Mouse (Mus musculus): ENCODE data around the gene Chd8. TPM values are rescaled to one million over a fixed set of nuclear protein-coding genes. Genes with fewer than 3 reads are reported as not detected.

Gene Chd8
- polyA plus RNA-seq, 1 experiment from 2014 or later = 40.1 TPM

GRCm38 (mm10) chr14:52199412-52199811, 58.2 kb downstream of the Chd8 start:
- no peak for DNase-seq (ENCODE audit: low spot score)

GRCm38 (mm10) chr14:52198141-52198540, 59.4 kb downstream of the Chd8 start:
- peak; percentile 3 for DNase-seq (ENCODE audit: low spot score)

DNA sequence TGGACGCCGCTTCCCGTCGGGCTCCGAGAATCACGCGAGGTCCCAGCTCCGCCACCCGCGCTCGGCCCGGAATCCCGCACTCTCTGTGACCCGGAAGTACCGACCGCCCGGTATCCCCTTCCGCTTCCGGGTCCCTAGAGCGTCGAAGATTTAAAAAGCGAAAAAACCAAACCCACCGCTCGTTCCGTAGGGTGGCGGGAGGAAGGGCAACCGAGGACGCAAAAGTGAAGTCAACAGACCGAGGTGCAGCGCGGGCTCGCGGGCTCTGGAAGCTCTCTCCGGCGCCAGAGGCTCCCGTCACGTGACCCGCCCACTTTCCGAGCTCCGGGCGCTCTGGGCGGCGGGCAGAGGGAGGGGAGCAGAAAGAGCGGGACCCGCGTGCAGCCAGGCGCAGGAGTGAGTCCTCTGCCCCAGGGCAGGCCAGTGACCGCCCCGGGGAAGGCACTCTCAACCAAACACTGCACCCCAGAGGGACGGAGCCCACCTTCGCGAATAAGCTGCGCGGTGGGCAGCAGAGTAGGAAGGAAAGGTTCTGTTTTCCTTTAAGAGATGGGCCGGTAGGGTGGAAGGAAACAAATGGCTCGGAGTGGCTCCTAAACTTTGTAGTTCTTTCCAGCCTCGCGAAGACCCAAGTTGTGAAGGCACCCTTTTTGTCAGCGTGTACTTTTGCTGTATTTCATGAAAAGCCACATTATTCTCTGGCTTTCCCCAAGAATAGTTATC, 60.3 kb downstream of the Chd8 start, which contains the start of gene Supt16:
Supt16 (minus strand) TSS at position 261 of the 723 bp plus-strand sequence.
- DNase-seq (ENCODE audit: low spot score) = peak; percentile 84

- peak; percentile 10 for DNase-seq (ENCODE audit: low spot score)
Observed at GRCm38 (mm10) chr14:52196230-52197155, 61.1 kb downstream of the Chd8 start.

- DNase-seq (ENCODE audit: low spot score) = peak; percentile 64
Observed at GRCm38 (mm10) chr14:52195691-52196090, 61.9 kb downstream of the Chd8 start.

- DNase-seq (ENCODE audit: low spot score) = peak; percentile 64
Observed at GRCm38 (mm10) chr14:52190740-52191359, 66.7 kb downstream of the Chd8 start.

GRCm38 (mm10) chr14:52189519-52189918, 68.1 kb downstream of the Chd8 start:
- DNase-seq (ENCODE audit: low spot score) = peak; percentile 9

DNA sequence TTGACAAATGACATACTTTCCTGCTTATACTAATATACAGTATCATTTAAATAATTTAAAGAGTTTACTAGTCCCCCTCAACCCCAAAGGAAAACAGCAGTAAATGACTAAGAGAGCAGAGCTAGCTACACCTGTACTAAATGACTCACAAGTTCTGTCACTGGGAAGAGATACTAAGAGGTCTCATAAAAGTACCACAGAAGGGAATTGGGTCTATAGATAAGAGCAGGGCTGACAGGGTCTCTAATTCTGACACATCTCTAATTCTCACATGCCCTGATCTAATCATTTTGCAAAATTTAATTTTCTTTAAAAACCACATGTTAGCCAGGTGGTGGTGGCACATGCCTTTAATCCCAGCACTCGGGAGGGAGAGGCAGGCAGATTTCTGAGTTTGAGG, 68.8 kb downstream of the Chd8 start:
- DNase-seq (ENCODE audit: low spot score) = no peak

DNA sequence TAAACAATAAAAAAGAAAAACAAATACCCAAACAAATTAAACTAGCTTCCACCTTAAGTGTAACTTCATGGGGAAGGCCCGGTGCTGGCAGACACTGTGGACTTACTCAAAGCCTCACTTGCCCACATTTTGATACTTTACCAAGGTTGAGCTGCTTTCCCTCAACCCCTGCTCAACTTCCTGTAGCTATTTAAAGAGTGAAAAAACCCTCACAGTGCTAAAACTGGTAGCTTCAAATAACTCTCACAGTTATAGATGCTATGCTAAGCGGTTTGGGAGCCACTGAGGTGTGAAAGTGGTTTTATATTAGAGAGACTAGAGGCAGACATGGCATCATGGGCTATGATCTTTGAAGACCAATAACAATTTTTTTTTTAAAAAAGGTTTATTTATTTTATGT, 91.0 kb downstream of the Chd8 start:
- DNase-seq (ENCODE audit: low spot score) = no peak

DNA sequence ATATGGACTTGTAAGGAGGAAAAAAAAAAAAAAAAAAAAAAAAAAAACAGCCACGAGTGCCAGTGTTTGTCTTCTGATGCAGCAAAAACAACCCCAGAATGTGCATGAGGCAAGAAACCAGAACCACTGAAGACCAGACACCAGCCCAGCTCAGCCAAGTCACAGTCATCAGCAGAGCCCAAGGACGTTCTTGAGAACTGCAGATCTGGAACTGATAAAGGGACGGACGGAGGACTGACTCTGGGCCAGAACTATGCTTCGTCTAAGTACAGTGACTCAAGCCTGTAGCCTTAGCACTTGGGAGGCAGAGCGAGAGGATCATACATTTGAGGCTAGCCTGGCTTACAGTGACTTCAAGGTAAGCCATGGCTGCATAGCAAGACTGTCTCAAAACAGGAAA, 96.7 kb downstream of the Chd8 start:
- DNase-seq (ENCODE audit: low spot score) = no peak

GRCm38 (mm10) chr14:52155008-52155407, 102.6 kb downstream of the Chd8 start:
- no peak for DNase-seq (ENCODE audit: low spot score)

DNA sequence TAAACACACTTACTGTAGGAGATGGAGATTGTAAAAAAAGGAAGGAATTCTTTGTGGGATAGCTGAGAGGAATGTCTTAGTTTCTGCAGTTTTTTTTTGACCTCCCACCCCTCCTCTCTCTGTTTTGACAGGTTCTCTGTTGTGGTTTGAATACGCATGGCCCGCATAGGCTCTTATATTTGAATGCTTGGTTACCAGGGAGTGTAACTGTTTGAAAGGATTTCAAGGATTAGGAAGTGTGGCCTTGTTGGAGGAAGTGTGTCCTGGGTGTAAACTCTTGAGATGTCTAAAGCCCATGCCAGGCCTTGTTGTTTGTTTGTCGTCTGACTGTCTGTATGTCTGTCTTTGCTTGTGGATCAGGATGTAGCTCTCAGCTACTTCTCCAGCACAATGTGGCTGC, 105.0 kb downstream of the Chd8 start:
- no peak for DNase-seq (ENCODE audit: low spot score)

- DNase-seq (ENCODE audit: low spot score) = no peak
Observed at GRCm38 (mm10) chr14:52152179-52152578, 105.4 kb downstream of the Chd8 start.

DNA sequence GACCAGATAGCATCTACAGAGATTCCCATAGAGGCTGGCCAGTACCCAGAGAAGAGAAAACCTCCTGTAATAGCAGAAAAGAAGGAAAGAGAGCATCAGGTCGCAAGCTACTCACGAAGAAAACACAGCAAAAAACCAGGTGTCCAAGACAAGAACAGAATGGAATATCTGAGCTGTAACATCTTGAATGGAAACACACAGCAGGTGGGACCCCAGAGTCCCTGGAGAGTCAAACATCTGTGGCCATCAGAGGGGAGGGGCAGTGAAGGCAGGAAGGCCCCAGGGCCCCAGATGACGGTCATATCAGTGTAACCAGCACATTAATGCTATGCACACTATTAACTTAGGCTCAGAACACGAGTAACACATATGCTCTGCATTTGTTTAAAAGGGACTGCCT, 107.7 kb downstream of the Chd8 start:
- no peak for DNase-seq (ENCODE audit: low spot score)

Other genes starting within 250 kb of the Chd8 start
- gene Tmem253, start 242.1 kb downstream of the Chd8 start, polyA plus RNA-seq (2015; fragmentation: Nextera tagmentation; extraction: Ambion mirVana) = 0.90 and 1.5 TPM in 2 replicates
- gene Zfp219, start 237.0 kb downstream of the Chd8 start, polyA plus RNA-seq (2015; fragmentation: Nextera tagmentation; extraction: Ambion mirVana) = 40.7 and 44.5 TPM in 2 replicates
- not detected in 2 replicates for gene Olfr221, start 215.3 kb downstream of the Chd8 start, polyA plus RNA-seq (2015; fragmentation: Nextera tagmentation; extraction: Ambion mirVana)
- gene Hnrnpc, start 153.8 kb downstream of the Chd8 start, polyA plus RNA-seq (2015; fragmentation: Nextera tagmentation; extraction: Ambion mirVana) = 536 and 645 TPM in 2 replicates
- 87.6 and 94.0 TPM in 2 replicates for gene Rpgrip1, start 147.1 kb downstream of the Chd8 start, polyA plus RNA-seq (2015; fragmentation: Nextera tagmentation; extraction: Ambion mirVana)
- gene Supt16, start 60.4 kb downstream of the Chd8 start, polyA plus RNA-seq (2015; fragmentation: Nextera tagmentation; extraction: Ambion mirVana) = 58.9 and 64.1 TPM in 2 replicates
- gene Tox4, start 21.4 kb upstream of the Chd8 start, polyA plus RNA-seq (2015; fragmentation: Nextera tagmentation; extraction: Ambion mirVana) = 45.0 and 46.0 TPM in 2 replicates
- 10.9 and 13.2 TPM in 2 replicates for gene Rab2b, start 21.8 kb upstream of the Chd8 start, polyA plus RNA-seq (2015; fragmentation: Nextera tagmentation; extraction: Ambion mirVana)
- gene Mettl3, start 47.3 kb upstream of the Chd8 start, polyA plus RNA-seq (2015; fragmentation: Nextera tagmentation; extraction: Ambion mirVana) = 33.9 and 37.6 TPM in 2 replicates
- gene Sall2, start 71.0 kb upstream of the Chd8 start, polyA plus RNA-seq (2015; fragmentation: Nextera tagmentation; extraction: Ambion mirVana) = 6.2 and 7.3 TPM in 2 replicates
- gene Olfr1513, start 98.6 kb upstream of the Chd8 start, polyA plus RNA-seq (2015; fragmentation: Nextera tagmentation; extraction: Ambion mirVana) = not detected in 2 replicates
- gene Olfr1512, start 121.4 kb upstream of the Chd8 start, polyA plus RNA-seq (2015; fragmentation: Nextera tagmentation; extraction: Ambion mirVana) = not detected in 2 replicates
- gene Olfr1511, start 139.6 kb upstream of the Chd8 start, polyA plus RNA-seq (2015; fragmentation: Nextera tagmentation; extraction: Ambion mirVana) = not detected in 2 replicates
- gene Olfr1510, start 156.6 kb upstream of the Chd8 start, polyA plus RNA-seq (2015; fragmentation: Nextera tagmentation; extraction: Ambion mirVana) = not detected in 2 replicates
- 0.13 TPM in 1 of 2 replicates, not detected in the other for gene Olfr1509, start 185.2 kb upstream of the Chd8 start, polyA plus RNA-seq (2015; fragmentation: Nextera tagmentation; extraction: Ambion mirVana)
- not detected in 2 replicates for gene Olfr1508, start 209.7 kb upstream of the Chd8 start, polyA plus RNA-seq (2015; fragmentation: Nextera tagmentation; extraction: Ambion mirVana)
- not detected in 2 replicates for gene Olfr1507, start 238.0 kb upstream of the Chd8 start, polyA plus RNA-seq (2015; fragmentation: Nextera tagmentation; extraction: Ambion mirVana)

Data from thymus, postnatal 0 days (tissue).